Mouse (Mus musculus): ENCODE data around the gene Tssk1.

Tssk1 gene

DNA sequence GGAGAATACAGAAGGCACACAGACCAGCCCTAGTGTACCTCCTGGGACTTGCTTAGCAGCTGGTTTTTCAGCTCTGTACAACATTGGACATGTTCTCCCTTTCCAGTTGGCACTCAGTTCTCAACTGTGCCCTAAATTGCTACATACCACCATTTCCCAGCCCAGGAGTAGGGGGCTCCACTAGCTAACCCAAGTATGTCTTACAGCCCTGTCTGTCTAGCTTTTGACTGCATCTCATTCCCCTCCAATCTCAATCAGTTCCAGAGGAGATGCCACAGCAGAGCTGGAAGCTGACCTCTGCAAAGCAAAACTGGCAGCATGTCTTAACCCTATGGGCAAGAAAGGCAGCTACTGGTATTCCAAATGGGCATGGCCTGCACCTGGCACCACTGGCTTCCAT, 2.1 kb downstream of the Tssk1 start:
- DNase-seq (ENCODE audit: low spot score in 2 of 2): no peak

DNA sequence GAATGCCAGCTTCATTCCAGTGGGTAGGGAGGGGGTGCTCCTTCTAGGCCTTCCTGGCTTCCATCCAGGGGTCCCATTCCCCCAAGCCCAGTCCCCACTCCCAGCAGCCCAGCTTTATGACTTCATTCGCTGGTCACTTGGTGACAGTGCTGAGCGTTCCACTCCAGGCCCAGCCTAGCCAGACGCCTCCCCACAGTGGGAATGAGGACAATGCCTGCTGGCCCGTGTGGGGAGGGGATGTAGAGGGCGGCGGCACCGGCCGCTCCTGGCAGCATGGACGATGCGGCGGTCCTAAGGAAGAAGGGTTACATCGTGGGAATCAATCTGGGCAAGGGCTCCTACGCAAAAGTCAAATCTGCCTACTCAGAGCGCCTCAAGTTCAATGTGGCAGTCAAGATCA, 4.4 kb downstream of the Tssk1 start, which contains the start of the genes Dgcr2 and Tssk2:
TSS of gene Dgcr2 (minus strand) at position 101 of the 400 bp plus-strand sequence.
TSS of gene Tssk2 (plus strand) at position 176 of the 400 bp plus-strand sequence.
- no peak for DNase-seq (ENCODE audit: low spot score in 2 of 2)

DNA sequence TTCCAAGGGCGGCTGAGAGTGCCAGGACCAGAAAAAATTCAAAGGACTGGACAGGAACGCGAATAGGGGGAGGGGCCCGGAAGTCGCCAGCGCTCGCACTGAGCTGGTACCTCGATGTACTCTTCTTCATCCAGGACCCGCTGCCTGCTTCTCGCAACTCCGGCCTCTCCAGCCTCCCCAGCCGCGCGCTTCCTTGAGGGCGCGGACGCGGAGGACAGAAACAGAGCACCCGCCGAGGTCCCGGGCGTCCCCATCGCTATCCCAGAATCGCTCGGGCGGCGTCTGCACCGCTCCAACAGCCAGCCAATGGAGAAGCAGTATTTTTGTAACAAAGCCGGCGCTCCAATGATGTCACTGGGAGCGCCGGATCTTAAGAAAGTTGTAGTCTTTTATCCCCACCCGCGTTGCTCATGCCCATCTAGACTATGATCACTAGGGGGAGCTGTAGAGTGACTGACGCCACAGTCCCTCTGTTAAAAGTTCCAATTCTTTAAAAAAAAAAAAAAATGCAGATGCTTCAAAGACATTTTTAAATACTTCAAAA, 17.1 kb downstream of the Tssk1 start, which contains the start of gene Ess2:
TSS of gene Ess2 (minus strand) at position 297 of the 544 bp plus-strand sequence.
- peak; percentile 83 to 91 for DNase-seq (ENCODE audit: low spot score in 2 of 2)

DNA sequence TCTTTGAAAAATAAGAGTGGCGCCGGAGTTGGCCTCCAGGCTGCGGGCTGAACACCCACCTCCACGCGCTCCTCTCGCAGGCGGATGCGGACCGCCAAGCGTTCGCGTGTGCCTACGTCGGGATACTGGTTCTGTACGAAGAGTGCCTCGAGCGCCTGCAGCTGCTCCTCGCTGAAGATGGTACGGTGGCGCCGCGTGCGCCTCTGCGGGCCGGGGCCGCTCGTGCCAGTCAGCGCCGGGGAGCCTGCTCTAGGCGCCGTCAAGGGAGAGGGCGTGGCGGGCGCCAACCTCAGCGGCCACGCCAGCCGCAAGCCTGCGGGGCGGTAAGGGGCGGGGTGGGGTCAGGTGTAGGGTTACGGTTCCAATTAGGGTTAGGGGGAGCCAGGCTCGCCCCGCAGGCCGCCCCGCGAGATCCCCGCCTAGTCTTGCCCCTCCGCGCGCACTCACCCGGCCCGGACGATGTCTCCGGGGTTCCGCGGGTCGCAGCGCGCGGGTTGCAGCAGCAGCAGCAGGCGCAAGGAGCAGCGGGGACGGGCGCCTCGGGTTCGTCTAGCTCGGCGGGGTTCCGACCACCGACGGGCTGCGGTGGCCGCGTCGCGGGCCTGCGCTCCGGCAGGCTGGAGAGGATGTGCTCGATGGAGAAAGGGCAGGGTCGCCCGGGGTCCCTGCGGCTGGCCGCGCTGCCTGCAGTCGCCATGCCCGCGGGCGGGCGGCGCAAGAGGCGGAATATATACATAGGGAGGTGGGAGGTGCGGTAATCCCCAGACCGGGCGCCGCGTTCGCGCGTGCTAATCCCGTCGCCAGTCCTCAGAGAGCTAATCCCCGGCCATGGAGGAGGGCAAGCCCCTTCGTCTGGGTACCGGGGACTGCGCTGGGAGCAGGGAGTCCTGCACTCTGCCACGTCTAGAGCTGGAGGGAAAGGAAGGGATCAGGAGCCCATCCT, 20.6 kb downstream of the Tssk1 start, which contains the start of gene Gsc2:
TSS of gene Gsc2 (minus strand) at position 753 of the 943 bp plus-strand sequence.
- peak in 1 of 2 experiments; percentile 21 for DNase-seq (ENCODE audit: low spot score in 2 of 2)

DNA sequence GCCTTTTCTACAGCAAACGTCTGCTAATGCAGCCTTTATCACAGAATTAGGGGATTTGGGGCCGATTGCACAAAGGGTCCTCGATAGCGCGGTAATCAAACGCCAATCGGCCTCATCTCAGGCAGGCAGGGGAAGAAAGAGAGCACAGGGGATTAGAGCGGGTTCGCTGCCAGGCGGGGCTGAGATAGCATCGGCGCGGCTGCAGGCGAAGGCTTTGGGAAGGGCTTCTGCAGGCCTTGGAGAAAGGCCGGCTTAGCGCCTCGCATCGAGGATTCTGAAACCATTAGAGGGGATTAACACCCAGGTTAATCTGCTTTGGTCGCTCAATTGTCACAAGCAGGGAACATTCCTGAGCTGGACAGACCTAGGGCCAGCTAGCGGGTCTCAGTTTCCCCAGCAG, 26.6 kb downstream of the Tssk1 start:
- no peak for DNase-seq (ENCODE audit: low spot score in 2 of 2)

DNA sequence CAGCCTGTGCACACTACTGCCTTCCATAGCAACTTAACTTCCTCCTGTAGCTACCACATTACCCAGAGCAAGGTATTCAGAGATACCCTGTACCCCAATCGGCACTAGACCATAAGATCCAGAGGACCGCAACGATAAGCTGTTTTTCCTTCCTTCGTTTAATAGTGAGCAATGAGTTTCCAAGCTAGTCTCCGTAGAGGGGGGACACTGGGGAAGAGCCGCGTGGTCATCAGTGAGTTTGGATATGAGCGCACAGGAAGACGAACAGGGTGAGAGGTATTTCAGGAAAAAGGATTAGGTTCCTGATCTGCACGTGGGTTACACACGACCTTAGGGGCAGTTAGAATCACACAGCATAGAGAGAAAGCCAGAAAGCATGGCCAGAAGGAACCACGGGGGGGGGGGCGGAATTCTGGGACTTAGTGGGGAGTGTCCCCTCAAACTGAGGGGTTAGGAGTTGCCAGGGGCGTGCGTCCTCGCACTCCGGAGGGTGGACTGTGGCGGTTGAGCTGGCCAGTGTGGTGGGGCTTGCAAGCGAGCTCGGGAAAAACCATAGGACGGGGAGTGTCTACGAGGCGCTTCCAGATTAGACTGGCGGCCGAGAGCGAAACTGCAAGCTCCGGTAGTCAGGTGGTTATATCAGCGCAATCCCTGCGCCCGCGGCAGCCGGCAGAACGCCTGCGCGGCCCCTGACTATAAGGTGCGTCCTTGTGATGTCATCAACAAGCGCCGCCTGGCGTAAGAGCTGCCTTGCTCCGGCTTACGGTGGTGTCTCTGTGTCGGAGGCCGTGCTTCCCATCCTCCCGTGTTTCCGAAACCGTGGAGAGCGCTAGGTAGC, 27.5 kb downstream of the Tssk1 start:
- peak; percentile 91 to 93 for DNase-seq (ENCODE audit: low spot score in 2 of 2)

DNA sequence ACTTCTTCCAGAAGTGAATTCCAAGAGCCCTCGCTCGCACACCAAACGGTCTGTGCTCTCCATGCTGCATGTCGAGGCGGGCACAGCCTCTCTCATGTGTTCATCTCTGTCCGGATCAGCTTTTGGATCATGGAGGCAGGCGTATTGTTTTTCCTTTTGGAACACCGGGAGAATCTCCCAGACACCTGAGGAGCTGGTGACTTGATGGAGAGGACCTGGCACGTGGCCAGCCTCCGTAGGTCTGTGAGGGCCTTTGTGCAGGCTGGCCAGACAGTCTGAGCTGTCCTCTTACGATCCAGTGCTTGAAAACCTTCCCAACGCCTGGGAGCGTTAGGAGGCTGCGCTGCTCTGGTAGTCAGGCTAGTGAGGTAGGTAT, 28.1 kb downstream of the Tssk1 start:
- DNase-seq (ENCODE audit: low spot score in 2 of 2): no peak

DNA sequence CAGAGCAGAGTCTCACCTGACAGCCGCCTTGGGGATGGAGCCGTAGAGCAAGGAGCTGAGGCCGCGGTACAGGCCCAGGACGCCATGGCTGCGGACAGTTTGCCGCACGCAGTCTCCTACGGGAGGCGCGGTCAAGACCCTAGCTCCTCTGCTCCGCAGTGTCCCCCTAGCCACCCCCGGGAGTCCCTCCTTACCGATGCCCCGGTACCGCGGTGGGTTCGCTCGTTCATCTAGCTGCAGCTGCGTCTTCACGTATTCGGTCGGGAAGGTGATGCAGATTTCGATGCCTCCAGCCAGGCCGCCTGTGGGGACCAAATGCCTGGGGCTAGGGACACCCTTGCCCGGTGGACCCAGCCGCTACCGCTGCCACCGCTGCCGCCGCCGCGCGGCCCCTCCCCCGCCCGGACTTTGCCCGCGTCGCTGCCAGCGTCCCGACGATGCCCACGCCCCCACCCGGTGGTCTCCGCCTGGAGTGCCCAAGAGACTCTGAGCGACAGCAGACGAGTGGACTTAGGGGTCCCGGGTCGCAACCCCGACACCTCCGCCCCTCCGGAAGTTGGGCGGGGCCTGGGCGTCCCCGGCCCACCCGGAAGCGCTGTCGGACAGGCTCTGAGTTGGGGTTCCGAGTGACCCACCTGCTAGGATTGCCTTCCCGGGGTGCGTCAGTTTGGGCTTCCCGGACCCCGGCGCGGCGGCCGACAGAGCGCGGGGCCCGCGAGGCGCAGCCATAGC, 33.5 kb downstream of the Tssk1 start:
- DNase-seq (ENCODE audit: low spot score in 2 of 2): peak; percentile 28 to 48

DNA sequence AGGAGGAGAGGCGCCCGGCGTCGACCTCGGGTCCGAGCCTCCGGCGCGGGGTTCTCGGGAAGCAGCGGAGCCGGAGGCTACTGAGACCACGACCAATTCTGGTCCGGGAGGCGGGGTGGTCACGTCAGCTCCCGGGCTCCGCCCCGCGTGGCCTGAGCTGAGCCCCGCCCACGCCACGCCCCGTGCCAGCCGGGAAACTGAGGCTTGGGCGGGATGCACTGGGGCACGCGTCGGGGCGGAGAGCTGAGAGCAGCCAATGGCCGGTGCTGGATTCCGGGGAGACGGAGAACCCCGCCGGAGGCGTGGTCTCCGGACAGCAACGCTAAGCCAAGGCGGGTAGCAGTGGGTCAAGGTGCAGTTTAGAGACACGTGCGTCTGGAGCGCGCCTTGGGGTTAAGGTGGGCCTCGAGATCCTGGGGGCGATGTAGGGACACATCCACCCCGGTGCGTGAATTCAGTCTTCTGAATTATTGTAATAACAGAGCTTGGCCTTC, 34.1 kb downstream of the Tssk1 start, which contains the start of gene Slc25a1:
TSS of gene Slc25a1 (minus strand) at position 133 of the 494 bp plus-strand sequence.
- peak in 1 of 2 experiments; percentile 35 for DNase-seq (ENCODE audit: low spot score in 2 of 2)

DNA sequence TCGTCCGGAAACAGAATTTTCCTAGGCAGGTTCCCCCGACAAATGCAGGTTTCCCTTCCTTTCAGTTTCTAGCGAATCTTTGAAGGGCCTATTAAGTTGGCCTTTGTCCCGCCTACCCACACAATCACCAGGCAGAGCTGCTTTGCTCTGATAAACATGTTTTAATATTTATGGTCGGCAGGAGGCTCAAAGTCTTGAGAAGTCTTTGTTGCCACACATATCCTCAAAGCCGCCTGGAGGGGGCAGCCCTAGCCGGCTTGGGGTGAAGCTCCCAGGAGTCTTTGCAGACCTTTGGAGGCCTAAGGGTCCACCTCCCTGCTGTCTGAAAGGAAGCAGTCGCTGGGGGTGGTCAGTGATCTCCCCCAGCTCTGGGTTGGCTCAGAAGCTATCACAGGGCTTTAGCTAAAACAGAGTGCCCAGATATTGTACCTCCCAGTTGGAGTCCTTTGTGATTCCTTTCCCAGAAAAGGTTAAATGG, 34.6 kb downstream of the Tssk1 start:
- peak; percentile 69 to 76 for DNase-seq (ENCODE audit: low spot score in 2 of 2)

DNA sequence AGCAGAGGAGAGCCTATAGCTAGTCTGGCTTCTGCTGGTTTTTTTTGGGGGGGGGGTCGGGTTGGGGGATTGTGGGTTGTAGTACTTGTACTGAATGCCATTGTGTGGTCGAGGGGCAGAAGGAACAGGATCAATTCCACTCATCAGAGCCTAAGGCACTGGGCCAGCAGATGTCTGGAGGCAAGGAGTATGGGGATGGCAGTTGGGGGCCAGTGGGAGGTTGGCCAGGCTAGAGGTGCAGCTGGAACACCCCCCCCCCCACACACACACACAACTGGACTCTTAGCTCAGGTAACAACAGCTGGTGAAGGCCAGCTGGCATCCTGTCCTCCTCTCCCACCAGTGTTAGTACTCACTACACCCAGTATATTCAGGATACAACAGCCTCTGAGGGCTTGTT, 35.2 kb downstream of the Tssk1 start:
- DNase-seq (ENCODE audit: low spot score in 2 of 2): no peak

DNA sequence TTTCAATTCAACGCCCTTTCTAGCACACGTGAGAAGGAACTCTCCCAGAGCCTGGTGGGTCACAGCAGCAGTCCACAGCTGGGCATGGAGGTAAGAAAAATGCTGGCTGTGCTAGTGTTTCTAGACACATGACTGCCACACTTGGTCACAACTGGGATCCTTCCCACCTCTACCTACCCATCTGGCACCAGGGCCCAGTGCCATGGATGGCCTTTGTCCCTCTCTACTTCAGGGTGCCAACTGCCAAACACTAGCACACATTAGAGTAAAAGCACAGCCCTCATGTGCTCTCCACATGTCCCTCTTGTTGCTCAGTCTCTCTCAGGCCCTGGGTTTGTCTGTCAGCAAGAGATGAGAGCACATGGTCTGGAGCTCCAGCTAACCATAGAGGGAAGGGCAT, 35.6 kb downstream of the Tssk1 start:
- DNase-seq (ENCODE audit: low spot score in 2 of 2): no peak

DNA sequence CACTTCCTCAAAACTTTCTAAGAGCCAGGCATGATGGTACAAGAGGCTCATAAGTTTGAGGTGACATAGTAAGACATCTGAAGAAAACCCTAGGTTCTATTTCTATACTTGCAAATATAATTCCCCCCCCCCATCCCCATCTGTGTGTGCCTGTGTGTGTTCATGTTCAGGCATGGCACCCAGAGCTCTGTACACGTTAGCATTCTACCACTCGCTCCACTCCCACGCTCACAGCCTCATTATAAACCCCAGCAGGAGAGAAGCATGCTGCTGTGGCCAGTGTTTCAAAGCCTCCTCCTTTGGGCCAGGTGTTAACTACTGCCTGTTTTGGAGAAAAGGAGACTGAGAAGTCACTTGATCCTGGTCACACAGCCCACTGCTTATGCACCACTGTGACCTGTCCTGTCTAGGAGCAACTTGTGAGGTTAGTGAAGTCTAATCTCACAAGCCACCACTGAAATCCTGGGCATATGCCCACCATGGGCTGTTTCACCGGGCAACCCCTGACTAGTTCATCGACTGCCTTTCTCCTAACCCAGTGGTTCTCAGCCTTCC, 38.0 kb downstream of the Tssk1 start:
- DNase-seq (ENCODE audit: low spot score in 2 of 2): no peak

DNA sequence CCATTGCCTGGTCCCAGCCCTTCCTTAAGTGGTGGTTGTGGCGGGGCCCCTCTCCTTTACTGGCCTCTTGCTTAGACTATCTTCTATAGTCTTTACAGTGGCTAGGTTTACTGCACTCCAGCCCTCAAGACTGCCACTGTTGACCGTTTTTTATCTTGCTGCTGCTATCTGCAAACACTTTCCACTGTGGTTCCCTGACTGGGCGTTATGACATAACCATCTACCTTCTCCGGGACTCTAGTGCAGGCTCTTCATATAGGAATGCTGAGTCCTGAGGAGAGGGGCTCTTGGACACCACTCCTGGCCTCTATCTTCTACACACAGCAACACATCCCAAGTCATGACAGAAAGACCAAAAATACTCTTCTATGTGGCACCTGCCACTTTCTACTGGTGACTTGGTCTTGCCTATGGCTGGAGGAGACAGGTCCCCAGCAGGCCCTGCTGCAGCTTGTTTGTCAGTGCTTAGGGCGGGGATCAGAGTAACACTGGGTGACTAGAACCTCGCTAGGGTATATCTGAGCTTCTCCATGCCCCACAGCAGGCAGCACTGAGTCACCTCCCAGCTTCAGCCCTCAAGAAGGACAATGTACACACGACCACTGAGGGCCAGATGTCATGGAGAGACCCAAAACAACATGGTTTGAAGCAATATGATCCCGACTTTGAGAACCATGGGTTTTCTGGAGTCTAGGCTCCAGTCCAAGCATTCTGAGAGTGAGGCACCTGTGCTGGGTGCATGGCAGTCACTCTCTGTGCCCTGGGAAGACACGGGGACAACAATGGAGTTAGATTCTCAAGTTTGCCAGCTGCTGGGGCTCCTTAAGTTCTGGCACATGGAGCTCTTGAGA, 39.8 kb downstream of the Tssk1 start:
- no peak for DNase-seq (ENCODE audit: low spot score in 2 of 2)

DNA sequence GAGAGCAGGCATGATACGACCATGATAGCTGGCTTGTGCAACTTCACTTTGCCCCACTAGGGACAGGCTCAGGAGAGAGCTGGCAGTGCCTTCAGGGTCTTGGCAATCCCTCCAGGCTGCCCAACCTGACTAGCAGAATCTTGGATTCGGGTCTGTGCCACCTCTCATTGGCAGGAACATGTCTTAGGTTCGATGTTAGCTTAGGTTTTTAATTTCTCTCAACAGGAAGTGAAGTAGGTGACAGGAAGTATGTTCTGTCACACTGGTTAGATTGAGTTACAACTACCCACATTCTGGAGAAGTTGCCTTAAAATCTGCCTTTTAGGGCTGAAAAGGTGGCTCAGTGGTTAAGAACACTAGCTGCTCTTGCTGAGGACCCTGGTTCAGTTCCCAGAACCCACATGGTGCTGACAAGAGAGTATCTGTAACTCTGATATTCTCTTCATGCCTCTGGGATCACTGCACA, 40.5 kb downstream of the Tssk1 start:
- DNase-seq (ENCODE audit: low spot score in 2 of 2): no peak

DNA sequence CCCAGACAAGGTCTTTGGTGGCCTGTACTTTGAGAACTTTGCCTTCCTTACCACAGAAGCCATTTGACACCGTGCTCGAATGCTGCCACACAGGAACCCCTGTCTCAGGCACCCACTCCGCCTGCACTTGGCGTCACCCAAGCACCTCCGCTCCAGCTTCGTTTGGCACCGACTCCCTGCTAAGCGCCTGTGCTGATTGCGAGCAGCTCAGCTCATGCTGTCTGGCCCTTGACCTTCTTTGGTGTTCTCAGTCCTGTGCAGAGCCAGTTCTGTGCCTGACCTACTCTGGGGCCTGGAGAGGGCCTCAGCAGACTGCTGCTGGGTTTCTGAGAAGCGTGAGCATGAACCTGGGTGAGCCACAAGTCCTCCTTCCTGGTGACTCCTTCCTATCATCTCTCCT, 42.8 kb downstream of the Tssk1 start:
- DNase-seq (ENCODE audit: low spot score in 2 of 2): no peak

DNA sequence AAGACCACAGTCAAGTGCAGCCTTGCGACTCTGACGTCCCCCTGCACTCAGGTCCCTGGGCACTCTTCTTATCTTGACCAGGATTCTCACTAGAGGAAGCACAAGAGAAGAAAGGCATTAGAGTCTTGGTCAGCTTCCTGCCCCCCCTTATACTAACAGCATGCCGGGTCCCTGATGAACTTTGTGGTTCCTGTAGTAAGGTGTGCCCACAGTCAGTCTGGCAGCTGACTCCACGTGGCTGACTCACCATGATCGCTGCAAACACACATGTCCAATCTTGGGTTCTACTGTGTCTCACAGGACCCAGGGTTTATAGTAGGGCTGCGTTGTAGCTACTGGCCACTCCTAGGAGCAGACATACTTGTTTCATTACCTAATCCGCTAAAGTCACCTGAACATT, 44.2 kb downstream of the Tssk1 start:
- DNase-seq (ENCODE audit: low spot score in 2 of 2): no peak

DNA sequence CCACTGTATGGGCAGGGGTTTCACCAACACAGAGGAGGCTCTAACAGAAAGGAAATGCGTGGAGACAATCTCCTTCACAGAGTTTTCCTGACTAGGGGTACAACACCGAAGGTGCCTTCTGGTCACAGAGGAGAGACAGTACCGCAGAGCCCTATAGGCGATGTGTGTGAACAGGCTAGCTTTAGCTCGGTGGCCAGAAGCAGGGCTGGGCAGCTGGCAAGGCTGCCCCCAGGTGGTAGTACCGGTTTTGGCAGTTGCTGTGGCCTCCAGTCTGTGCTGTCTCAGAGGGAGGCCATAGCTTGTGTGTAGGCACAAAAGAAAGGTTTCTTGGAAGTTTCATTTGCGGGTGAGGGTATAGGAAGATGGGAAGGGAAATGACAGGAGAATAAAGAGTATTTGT, 44.8 kb downstream of the Tssk1 start:
- DNase-seq (ENCODE audit: low spot score in 2 of 2): peak in 1 of 2 experiments; percentile 65

DNA sequence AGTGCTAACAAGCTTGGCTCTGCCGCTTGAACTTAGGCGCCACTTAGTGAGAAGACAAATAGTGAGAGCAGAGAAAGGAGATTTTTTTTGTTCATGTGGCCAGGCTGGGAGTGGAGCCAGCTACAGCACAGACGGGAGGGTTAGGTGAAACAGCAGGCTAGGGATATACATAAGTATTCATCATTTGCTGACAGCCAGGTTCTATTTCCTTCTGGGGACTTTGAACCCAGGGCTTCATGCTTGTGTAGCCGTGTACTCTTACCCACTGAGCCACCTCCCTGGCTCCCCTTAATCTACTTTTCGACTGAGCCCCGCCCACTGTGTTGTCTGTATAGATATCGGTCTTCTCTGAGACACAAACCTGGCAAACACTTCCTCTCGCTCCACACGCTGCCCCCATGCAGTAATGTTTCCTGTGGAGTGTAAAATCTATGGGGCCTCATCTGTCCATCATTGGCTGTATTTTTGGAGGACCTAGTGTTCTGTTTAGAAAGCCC, 45.3 kb downstream of the Tssk1 start:
- DNase-seq (ENCODE audit: low spot score in 2 of 2): no peak

Measured in thymus, postnatal 10 days (tissue).